Mouse (Mus musculus) spleen, adult 2 months (tissue): ENCODE results near the gene Tfr2.
A peak's percentile ranks its signal among the peaks of the same experiment; 100 is the strongest.

Experiments
- CTCF ChIP-seq: fragments of 200-500 bp; IDR thresholded peaks from 2 replicates; pipeline ENCODE4 v1.5.1; 2011; ENCODE audit warnings: mild to moderate bottlenecking, inconsistent platforms; ENCODE audit not compliant: insufficient read depth, insufficient read length, insufficient replicate concordance; ENCODE audit errors: extremely low read depth
- POLR2A ChIP-seq: fragments of 200-500 bp; IDR thresholded peaks from 2 replicates; pipeline ENCODE4 v1.6.1; 2011; ENCODE audit warnings: low read depth, low read length, inconsistent platforms

GRCm38 (mm10) chr5:137628498-137629305, 59.1 kb downstream of the Tfr2 start, which contains the start of the genes Fbxo24, Lrch4 and Gm20605:
- TF ChIP-seq CTCF (no peak), POLR2A (peak; percentile 97)
